Mouse (Mus musculus) right cerebral cortex, adult 2 months (tissue): Measurements from ENCODE around the gene Psme3.

Source experiments
- DNase-seq, 2 experiments: peaks; one replicate each; pipeline ENCODE4 v3.0.0; 2021 to 2022; ENCODE audit warnings: low spot score in 2 of 2

Psme3 gene

DNA sequence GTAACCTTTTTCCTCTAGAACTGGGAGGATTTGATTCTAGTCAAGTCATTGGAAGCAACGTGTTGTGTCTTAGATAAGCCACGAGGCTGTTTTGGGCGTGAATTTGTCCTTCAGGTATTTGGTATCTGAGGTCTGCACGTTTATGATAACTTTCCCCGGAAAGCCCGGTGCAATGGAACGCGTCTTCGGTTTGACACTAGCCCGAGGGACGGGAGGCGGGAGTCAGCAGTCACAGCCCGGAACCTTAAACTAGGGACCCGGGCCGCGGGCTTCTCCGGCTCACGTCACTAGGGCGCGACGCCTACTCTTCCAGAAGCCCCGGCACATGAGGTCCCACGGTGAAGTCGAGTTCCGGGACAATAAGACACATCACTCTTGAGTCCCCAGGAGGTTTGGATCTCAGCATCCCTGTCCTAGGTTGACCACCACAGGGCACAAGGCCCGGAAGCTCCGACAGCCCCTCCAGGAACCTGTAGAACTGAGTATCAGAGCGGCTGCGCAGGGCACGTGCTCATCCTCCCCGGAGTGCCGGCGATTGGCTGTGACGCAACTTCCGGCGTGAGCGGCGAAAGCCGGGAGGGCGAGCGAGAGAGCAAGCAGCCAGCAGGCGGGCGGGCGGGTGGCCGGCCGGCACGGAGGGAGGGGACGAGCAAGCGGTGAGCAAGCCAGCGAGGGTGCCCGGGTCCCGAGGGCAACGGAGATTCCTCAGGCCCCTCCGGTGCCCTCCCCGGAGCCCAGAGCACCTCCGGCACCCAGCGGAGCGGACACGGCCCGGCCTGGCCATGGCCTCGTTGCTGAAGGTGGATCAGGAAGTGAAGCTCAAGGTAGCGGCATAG lies at the start of gene Psme3:
TSS of gene Psme3 (plus strand) at position 549 of the 836 bp plus-strand sequence.
- peak; percentile 94 to 97 for DNase-seq

DNA sequence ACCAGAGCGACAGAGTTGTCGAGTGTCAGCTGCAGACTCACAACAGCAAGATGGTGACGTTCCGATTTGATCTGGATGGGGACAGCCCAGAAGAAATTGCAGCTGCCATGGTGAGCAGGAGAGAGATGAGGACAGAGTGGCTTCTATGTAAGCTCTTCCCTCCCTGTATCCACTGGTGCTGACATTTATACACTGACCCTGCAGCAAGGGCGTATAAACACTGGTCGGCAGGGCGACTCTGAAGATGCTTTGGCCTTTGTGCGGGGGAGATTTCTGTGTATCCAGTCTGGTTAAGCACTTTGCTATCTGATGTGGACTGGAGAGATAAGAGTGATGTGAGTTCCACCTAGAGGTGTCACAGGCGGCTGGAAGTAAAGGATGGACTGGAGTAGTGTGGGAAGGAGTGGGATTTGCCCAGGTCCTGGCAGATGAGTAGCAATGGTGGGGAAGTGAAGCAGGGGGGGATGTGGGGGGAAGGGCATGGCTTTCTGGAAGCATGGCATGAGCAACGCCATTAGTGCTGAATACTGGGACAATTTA lies 46.4 kb upstream of the Psme3 start:
- DNase-seq = no peak

DNA sequence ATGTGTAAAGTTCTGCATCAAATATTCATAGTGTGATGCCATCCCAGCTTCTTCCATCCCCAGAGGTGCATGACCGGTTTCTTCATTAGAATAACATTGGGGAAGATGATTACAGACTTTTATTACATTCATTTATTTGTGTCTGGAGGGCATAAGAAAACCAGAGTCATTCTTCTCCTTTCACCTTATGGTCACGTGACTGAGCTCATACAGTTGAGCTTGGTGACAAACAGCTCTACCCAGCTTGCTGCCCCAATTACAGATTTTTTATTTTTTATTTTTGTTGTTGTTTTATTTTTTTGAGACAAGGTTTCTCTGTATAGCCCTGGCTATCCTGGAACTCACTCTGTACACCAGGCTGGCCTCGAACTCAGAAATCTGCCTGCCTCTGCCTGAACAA lies 43.6 kb upstream of the Psme3 start:
- DNase-seq = no peak

DNA sequence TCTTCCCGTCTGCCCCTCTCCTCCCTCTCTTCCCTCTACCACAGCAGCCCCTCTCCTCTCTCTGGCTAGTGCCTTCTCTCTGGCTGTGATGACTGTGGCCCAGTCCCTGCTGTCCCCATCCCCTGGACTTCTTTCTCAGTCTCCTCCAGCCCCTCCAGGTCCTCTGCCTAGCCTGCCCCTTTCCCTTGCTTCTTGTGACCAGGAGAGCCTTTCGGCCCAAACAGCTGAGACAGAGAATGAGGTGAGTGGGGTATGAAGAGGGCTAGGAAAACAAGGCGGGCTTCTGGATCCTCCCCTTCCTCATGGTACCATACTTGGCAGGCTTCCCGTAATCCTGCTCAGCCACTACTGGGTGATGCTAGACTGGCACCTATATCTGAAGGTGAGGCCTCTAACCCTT lies 40.7 kb upstream of the Psme3 start:
- DNase-seq = no peak

DNA sequence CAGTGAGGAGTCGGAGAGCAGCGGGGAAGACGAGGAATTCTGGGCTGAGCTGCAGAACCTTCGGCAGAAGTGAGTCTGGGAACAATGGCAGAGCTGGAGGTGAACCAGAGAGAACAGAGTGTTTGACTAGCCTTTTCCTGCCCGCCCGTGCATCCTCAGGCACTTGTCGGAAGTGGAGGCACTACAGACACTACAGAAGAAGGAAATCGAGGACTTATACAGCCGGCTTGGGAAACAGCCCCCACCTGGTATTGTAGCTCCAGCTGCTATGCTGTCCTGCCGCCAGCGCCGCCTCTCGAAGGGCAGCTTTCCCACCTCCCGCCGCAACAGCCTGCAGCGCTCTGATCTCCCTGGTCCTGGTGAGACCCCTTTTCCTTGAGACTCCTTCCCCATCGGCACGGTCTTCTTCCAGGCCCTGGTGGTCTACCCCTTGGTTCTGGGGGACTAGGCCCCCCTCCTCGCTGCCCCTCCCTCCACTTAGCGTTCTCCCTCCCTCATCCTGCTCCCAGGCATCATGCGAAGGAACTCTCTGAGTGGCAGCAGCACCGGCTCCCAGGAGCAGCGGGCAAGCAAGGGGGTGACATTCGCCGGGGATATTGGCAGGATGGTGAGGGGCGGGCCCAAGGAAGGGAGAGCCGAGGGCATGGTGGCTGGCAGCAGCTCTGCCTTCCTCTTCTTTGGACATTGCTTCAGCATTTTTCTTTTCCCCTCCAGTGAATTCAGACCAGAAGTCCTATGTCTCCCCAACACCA lies 39.5 kb upstream of the Psme3 start:
- no peak for DNase-seq

DNA sequence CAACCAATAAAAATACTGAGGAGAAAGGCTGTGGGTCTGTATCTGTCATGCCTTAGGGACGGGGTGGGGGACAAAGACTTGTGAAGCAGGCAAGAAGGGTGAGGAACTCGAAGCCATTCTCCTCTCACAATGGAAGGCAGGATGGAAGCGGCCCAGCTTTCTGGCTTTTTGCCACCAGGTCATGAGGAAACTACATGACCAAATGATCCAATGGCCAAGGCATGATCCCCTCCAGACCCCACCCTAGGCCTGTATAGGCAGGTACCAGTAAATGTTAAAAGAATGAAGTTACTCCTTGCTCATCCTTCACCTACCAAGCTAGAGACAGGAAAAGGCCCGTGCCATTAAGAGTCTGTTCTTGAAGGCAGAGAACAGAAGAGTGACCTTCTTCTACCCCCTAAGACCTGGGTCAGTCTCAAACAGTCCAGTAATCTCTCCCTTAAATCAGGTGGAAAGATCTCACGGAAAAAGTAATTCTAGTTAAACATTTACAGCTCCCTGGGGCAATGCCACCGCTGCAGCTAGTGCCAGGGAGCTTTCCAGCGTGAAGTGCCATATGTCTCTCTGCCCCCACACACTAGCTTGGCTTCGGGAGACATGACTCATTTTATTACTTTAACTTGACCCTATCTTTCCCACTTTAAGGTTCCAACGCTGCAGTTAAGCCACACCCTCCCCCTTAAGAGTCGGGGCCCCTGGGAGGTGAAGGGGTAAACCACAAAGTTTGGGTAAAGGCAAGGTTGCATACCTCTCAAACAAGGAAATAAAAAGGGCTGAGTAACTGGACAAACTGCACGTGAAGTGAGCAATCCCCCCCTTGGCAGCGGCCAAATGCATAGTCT lies 38.4 kb upstream of the Psme3 start:
- DNase-seq = peak; percentile 26 to 32

DNA sequence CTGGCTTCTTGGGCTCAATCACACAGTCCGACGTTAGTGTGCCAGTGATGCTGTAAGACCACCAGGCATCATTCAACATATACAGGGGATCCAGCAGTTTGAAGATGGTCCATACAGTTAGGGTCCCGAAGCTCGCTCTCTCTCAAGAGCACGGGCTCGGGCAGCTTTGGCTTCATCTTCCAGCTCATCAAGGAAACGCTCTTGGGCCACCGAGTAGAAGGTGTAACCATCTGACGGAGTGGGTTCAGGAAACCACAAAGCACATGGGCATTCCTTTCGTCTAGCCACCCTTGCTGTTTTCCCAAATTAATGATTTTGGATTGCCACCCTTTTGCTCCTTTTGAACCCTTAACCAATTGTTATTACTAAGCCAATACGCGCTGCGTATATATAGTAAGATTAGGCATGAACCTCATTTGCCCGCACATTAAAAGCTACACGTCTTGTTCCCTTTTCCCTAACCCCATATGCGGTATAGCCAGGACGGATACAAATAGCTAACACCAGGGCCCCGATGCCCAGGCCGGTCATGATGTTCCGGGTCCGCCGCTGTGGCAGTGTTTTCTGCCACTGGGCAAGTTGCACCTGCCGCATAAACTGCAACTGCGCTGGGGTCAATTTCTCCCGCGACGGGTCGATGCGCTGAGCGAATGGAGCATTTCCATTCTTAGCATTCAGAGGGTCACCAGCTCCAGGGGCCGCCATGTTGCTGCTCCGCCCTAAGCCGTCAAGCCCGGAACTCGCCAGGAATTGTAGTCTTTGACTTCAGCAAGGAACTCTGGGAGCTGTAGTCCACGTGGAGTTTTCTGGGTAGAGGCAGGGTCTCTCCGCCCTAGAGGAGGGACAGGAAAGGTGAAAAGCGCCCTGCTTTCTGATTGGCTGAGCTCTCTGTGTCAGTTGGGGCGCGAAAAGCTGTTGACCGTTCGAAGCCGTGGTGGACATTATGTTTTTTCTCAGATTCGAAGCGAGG lies 37.5 kb upstream of the Psme3 start, which contains the start of the genes Cntd1 and Coa3:
TSS of gene Cntd1 (plus strand) at position 790 of the 970 bp plus-strand sequence.
TSS of gene Coa3 (minus strand) at position 892 of the 970 bp plus-strand sequence.
- DNase-seq = peak; percentile 90

DNA sequence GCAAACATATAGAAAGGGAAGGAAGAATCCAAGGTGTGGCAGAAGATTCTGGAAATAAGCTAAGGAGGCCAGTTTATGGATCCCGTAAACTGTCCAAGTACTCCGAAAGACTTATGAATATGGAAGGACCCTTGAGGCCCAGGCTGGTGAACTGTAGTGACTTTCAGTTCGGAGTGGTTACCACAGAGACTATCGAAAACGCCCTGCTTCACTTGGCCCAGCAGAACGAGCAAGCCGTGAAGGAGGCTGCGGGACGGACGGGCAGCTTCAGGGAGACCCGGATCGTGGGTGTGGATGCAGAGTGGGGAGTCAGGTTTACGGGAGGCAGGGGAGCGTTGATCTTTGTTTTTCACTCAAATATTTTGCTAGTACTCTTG lies 36.8 kb upstream of the Psme3 start:
- no peak for DNase-seq

DNA sequence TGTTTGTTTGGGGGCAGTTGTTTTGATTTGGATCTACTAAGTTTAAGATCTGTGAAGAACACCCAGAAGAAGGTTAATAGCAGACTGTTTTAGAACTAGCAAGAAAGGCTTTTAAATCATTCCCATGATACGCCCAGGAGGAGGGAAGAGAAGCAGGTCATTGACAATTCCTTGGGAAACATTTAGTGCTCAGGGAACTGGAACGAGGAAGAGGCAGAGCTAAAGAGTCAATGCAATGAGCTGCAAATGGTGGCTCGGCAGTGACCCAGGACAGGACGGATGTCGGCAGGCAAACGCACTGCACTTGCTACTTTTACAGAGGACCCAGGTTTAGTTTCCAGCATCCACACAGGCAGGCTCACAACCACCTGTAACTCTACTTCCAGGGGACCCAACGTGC lies 35.2 kb upstream of the Psme3 start:
- no peak for DNase-seq

DNA sequence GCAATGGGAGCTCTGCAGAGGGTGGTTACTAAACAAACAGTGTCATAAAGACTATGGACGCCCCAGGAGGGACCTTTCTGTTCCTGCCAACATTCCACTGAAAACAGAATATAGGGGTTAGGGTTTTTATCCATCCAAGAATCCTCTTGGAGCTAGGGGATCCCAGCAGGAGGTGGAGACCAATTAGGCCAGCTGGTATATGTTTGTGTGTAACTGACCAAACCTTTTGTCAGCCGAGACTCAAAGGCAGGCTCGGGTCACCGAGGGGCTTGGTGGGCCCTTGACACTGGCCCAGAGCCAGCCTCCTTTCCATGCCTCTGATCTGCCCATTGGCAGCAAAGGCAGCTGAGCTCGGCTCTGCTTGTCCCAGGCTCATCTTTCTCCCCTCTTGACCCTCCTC lies 33.1 kb upstream of the Psme3 start:
- no peak for DNase-seq

DNA sequence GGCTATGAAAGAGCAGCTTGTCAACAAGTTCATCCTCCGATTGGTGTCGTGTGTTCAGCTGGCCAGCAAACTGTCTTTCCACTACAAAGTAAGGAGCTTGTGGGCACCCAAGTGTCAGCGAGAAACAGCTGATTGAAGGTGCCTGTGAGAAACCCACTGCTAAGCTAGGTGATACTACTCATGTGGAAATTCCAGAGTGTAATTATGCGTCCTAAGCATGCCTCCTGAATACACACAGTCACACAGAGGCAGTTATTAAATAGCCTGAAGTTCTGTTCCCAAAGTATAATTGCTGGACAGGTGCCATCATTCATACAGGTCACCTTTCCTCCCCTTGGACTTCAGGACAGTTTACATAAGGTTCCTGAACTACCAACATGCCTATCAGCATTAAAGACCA lies 32.2 kb upstream of the Psme3 start:
- DNase-seq = no peak

DNA sequence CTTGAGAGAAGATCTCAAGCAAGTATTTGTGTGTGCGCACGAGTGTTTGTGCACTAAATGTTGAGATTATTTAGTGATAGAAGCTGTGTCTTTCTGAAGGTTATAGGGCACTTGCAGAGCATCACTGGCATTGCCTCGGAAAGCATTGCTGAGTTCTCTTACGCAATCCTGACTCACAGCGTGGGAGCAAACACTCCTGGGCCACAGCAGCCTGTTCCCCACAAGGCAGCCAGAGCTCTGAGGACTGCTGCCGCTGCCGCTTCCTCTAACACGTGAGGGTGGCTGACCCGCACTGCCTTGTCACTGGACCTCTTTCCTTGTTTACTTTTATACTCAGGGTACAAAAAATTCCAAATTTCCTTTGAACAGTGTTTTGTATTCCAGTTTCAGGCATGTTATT lies 28.7 kb upstream of the Psme3 start:
- DNase-seq = no peak

DNA sequence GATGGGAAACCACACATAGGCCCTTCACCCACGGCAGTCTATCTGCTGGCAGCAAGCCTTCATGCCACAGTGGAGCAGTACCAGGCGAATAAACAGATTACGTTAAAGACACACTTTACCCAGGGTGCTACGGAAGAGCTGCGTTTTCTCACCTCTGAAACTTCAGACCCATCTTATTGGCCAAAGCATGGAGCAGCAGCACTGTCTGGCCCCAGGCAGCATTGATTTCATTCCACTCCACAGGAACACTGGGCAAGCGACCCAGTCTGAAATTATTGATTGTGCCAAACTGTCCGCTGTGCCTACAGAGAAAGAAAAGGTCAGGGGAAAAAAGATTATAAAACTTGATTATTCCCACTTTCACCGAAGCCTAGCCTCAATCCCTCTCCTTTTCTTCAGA lies 24.8 kb upstream of the Psme3 start:
- no peak for DNase-seq

DNA sequence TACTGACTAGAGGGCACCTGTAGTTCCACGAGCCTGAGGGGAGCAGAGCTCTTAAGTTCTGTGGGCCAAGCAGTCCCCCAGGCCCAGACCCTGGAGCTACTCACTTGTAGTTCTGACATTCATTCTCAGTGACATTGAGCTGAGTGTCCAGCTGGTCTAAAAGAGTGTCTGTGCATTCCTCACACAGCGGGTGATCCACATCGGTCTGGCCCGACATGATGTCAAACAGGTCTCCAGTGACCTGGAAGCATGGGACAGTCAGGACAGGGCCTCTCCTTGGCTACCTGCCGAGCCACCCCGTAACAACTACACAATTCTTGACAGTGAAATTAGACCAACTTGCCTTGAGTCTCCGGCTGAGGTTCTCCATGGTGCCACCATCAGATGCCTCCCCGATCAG lies 20.8 kb upstream of the Psme3 start:
- no peak for DNase-seq

DNA sequence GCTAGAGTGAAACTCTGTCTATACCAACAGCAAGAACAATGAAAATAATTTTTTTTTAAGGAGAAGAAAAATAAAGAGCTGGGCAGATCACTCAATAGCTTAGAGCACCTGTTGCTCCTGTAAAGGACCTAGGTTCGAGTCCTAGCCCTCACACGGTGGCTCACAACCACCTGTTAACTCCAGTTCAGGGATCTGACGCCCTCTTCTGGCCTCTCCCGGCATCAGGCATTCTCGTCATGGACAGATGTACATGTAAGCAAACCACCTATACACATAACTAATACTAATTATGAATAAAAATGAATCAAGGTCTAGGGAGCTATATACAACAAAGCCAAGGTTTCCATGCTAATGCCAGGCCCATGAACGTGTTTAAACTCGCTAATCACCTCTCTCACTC lies 15.1 kb upstream of the Psme3 start:
- DNase-seq = no peak

DNA sequence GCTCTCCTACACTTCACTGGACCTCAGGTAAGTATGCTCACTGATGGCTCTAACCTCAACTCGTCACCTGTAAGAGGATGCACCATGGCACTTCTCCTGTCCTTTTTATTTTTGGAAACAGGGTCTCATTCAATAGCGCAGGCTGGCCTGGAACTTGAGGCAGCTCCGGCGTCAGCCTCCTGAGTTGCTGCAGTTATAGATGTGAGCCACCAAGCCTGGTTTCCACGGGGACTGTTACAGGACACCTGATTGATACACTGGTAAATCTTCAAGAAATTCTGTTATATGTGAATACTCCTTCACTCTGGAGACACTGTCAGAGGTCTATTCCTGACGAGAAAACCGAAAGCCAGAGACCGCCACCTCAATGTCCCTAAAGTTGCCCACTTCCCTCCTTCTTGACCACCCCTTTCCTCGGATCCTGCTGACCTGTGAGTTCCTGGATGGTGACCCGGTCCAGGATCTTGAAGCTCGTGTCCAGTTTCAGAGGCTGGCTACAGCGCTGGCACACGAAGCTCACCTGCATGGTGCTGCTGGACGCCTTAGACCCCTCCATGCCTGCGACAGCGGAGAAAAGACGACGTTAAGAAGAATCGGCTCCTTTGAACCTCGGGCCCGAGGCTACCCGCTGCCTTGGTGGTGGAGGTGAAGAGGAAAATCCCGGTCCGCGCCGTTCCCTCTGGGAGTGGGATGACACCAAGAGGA lies 14.6 kb upstream of the Psme3 start:
- no peak for DNase-seq

DNA sequence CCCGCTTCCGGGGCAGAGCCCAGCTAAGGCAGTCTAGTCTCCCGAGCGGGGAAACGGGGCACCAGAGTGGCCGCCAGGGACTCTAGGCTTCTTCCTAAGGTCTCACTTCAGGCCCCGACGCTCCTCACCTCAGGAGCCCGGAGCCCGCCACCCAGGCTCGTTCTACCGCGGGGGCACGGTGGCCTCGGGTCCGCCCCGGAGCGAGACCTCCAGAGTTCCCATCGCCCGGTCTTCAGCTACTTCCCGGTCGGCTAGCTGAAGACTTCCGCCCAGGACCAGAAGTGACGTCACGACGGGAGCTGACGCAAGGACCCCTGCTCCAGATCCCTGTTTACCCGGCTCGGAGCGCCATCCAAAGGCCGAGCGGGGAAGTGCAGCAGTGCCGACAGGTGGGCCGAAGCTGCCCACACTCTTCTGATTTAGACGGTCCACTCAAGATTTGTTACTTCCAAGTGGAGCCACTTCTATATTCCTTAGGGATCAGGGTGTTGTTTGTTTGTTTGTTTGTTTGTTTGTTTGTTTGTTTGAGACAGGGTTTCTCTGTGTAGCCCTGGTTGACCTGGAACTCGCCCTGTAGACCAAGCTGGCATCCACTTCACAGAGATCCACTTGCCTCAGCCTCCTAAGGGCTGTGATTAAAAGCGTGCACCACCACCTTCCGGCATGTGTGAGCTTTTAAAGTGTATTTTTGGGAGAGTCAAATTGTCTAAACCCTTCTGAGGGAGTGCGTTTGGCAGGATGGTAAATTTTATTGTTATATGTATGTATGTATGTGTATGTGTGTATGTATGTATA lies 13.8 kb upstream of the Psme3 start, which contains the start of gene Becn1:
TSS of gene Becn1 (minus strand) at position 283 of the 795 bp plus-strand sequence.
- DNase-seq = peak; percentile 97 to 98

DNA sequence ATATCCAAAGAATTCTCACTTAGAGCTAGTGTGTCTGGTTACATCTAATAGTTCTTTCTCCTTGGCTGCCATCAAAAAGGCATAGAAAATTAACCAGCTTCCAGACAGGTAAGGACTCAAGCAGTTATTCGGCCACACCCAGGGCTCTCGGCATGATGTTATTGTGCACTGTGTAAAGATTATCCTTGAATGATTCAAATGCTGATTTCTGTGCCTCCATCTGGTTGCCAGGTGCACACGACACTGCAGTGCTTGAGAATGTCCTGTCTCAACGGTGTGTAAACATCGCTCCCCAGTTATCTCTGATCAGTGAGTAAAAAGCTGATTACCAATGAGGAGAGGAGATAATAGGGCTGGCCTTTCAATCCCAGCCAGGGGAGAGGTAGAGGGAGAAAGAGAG lies 8.3 kb upstream of the Psme3 start:
- DNase-seq = no peak

DNA sequence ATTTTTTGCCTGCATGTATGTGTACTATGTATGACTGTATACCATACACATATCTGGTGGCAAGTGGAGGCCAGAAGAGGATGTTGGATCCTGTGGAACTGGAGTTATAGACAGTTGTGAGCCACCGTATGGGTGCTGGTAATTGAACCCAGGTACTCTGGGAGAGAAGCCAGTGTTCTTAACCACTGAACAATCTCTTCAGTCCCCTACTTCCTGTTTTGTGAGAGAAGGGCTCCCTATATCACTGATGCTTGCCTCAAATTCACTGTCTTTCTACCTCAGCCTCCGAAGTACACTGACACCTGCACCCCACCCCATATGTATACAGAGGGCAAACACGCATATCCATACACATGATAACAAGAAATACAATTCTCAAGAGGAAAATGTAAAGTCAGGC lies 4.9 kb upstream of the Psme3 start:
- DNase-seq = no peak
